Mouse (Mus musculus) CD4-positive, CD25-positive, alpha-beta regulatory T cell, adult 9 weeks (primary cell): ENCODE data around the gene Ces4a. TPM values are rescaled to one million over a fixed set of nuclear protein-coding genes. Genes with fewer than 3 reads are reported as not detected.

Source experiments
- polyA plus RNA-seq: library from polyadenylated mRNA; unstranded; fragments of 100-300 nt; shearing (Covaris generic); gene quantifications from one replicate; pipeline ENCODE4 v1.2.1, GENCODE M21; 2017

The Ces4a gene
- polyA plus RNA-seq: not detected

DNA sequence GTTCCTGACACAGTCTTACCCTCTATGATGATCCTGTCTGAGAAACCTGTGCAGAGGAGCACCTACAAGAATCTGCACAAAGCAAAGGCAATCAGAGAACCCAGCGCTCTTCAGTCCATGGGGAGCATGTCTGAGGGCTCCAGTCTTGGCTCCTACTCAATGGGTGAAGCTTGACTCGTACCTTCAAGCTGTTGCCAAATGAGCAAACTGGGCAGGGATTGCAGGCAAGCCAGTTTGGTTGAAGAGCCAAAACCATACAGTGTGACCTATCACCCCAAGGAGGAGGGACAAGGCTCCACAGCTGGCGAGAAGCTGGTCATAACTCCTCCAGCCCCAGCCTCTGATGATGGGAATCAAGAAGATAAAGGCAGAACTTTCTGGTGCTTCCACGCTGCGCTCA lies at the start of gene Ces4a:
Gene Ces4a (plus strand): TSS at position 292 of the 400 bp plus-strand sequence.

GRCm38 (mm10) chr8:105083449-105084050 lies 48.0 kb upstream of the Ces4a start, which contains the start of gene Ces3b:
Ces3b (plus strand) TSS chr8:105083753.

GRCm38 (mm10) chr8:105170381-105171115 lies 38.9 kb downstream of the Ces4a start, which contains the start of gene Cbfb:
Cbfb (plus strand) TSS chr8:105170674.

Other genes starting within 250 kb of the Ces4a start
- not detected for gene Ces2e, start 205.5 kb upstream of the Ces4a start, polyA plus RNA-seq
- not detected for gene Ces2f, start 184.4 kb upstream of the Ces4a start, polyA plus RNA-seq
- 0.10 TPM for gene Ces2g, start 170.1 kb upstream of the Ces4a start, polyA plus RNA-seq
- gene Ces2h, start 130.9 kb upstream of the Ces4a start, polyA plus RNA-seq: not detected
- not detected for gene Ces3a, start 83.2 kb upstream of the Ces4a start, polyA plus RNA-seq
- not detected for gene Ces3b, start 48.0 kb upstream of the Ces4a start, polyA plus RNA-seq
- gene Cbfb, start 38.9 kb downstream of the Ces4a start, polyA plus RNA-seq: 22.2 TPM
- gene D230025D16Rik, start 93.3 kb downstream of the Ces4a start, polyA plus RNA-seq: 24.4 TPM
- gene B3gnt9, start 123.4 kb downstream of the Ces4a start, polyA plus RNA-seq: 0.68 TPM
- gene Tradd, start 132.8 kb downstream of the Ces4a start, polyA plus RNA-seq: 27.8 TPM
- 15.2 TPM for gene Fbxl8, start 132.8 kb downstream of the Ces4a start, polyA plus RNA-seq
- 0.62 TPM for gene Hsf4, start 138.0 kb downstream of the Ces4a start, polyA plus RNA-seq
- not detected for gene Nol3, start 144.3 kb downstream of the Ces4a start, polyA plus RNA-seq
- 2.4 TPM for gene 4931428F04Rik, start 158.1 kb downstream of the Ces4a start, polyA plus RNA-seq
- gene Exoc3l, start 164.3 kb downstream of the Ces4a start, polyA plus RNA-seq: 0.76 TPM
- 54.4 TPM for gene E2f4, start 165.9 kb downstream of the Ces4a start, polyA plus RNA-seq
- 10.5 TPM for gene Elmo3, start 173.8 kb downstream of the Ces4a start, polyA plus RNA-seq
- 5.8 TPM for gene Lrrc29, start 194.5 kb downstream of the Ces4a start, polyA plus RNA-seq
- gene Tmem208, start 194.6 kb downstream of the Ces4a start, polyA plus RNA-seq: 158 TPM
- gene Fhod1, start 216.2 kb downstream of the Ces4a start, polyA plus RNA-seq: 1.5 TPM
- 0.45 TPM for gene Slc9a5, start 217.0 kb downstream of the Ces4a start, polyA plus RNA-seq
- 0.17 TPM for gene Plekhg4, start 241.5 kb downstream of the Ces4a start, polyA plus RNA-seq